Mouse (Mus musculus): ENCODE measurements around the gene Klrc1. TPM values are rescaled to one million over a fixed set of nuclear protein-coding genes. Genes with fewer than 3 reads are reported as not detected.
"Not testable (repeated sequence)": the region's sequence is repeated elsewhere in the genome, so short reads cannot be mapped to it uniquely, and the experiment has no call there.

Gene Klrc1
- total RNA-seq (2021), result under 1 TPM in 1 of 2 experiments, not detected in 1; 0.13 TPM
- polyA plus RNA-seq (2012; rRNA removed), result 0.27 TPM in 1 of 2 replicates, not detected in the other
- long read RNA-seq, result 0 reads

DNA sequence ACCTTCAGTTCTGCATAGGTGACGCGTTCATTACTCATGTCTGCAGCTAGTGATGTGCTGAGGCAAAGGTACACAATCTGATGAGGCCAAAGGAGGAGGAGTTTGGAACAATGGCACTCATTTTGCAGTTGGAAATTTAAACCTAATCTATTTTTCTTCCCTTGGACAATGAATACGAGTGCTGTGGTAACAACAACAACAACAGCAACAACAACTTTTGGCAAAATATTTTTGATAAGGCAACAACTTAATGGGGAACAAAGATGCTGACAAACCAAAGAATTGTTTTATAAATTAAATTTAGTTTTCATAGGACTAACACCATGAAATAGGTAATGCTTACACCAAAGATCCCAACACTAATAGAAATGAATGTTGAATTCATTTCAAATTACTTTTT, at the start of gene Klrc1:
TSS of gene Klrc1 (minus strand) at position 101 of the 400 bp plus-strand sequence.
- intact Hi-C loops (cut with DNase I), result no loop called here
- no peak for DNase-seq

GRCm38 (mm10) chr6:129727237-129727636, 48.5 kb upstream of the Klrc1 start:
- 80% methylated on average over 1 of the region's 1 CpGs for WGBS
- intact Hi-C loops (cut with DNase I), result no loop called here
- DNase-seq, result no peak

More for the DNA sequence above, at the start of gene Klrc1:
- no peaks in the 10 kb centered on the region for H3K4me1 ChIP-seq (ENCODE audit: control insufficient read depth, insufficient read depth, low read length)
- WGBS, result 73% methylated on average over 3 of the region's 3 CpGs
- H3K27me3 ChIP-seq (ENCODE audit: control insufficient read depth, insufficient read depth, low read length), result no peaks in the 10 kb centered on the region
- H3K9ac ChIP-seq (ENCODE audit: low read depth, low read length), result no peak within 1 kb of the TSS
- H3K36me3 ChIP-seq (ENCODE audit: control insufficient read depth, insufficient read depth, low read length), result no peaks in the 10 kb centered on the region
- H3K79me2 ChIP-seq (replicated peaks; ENCODE audit: control insufficient read depth, insufficient read depth, low read length), result no peaks in the 10 kb centered on the region
- TF ChIP-seq CTCF (IDR thresholded peaks at IDR 0.05), result no peak
- TF ChIP-seq EP300 (IDR thresholded peaks at IDR 0.05; ENCODE audit: insufficient read depth, low read depth, low read length), result no peak
- TF ChIP-seq POLR2A (IDR thresholded peaks at IDR 0.05; ENCODE audit: insufficient read depth, low read depth, low read length), result no peak
- H3K27ac ChIP-seq, result no peak within 1 kb of the TSS
- H3K4me3 ChIP-seq, result no peak within 1 kb of the TSS

DNA sequence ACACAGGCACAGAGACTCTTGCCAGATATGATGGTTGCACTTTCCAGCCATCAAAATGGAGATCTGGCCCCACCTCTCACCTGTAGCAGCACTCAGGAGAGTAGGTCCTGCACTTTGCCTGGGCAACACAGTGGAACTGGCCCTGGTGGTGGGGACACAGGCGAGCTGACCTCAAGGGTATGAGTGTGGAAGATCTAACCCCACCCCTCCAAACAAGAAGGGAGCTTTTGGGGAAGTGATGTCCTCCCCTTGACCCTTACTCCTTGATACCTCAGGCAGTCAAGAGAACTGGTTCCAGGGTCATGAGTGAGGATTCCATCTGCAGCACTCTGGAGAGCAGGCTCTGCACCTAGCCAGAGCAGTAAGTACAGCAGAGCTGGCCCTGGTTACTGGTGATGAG, 42.6 kb upstream of the Klrc1 start:
- Histone ChIP-seq H3K4me1 (ENCODE audit: control insufficient read depth, insufficient read depth, low read length) (no peaks in the 10 kb centered on the region), H3K4me3 (no peak overlapping the region), H3K79me2 (replicated peaks; ENCODE audit: control insufficient read depth, insufficient read depth, low read length) (no peaks in the 10 kb centered on the region), H3K36me3 (ENCODE audit: control insufficient read depth, insufficient read depth, low read length) (no peaks in the 10 kb centered on the region), H3K27ac (no peak overlapping the region), H3K27me3 (ENCODE audit: control insufficient read depth, insufficient read depth, low read length) (no peaks in the 10 kb centered on the region), H3K9ac (ENCODE audit: low read depth, low read length) (no peak overlapping the region)
- TF ChIP-seq CTCF (IDR thresholded peaks at IDR 0.05) (no peak), POLR2A (IDR thresholded peaks at IDR 0.05; ENCODE audit: insufficient read depth, low read depth, low read length) (no peak), EP300 (IDR thresholded peaks at IDR 0.05; ENCODE audit: insufficient read depth, low read depth, low read length) (no peak)
- DNase-seq, result no peak
- intact Hi-C loops (cut with DNase I), result no loop called here
- 50% methylated on average over 1 of the region's 1 CpGs for WGBS

More at GRCm38 (mm10) chr6:129727237-129727636, 48.5 kb upstream of the Klrc1 start:
- no peak overlapping the region for H3K9ac ChIP-seq (ENCODE audit: low read depth, low read length)
- H3K36me3 ChIP-seq (ENCODE audit: control insufficient read depth, insufficient read depth, low read length), result no peaks in the 10 kb centered on the region
- H3K27me3 ChIP-seq (ENCODE audit: control insufficient read depth, insufficient read depth, low read length), result no peaks in the 10 kb centered on the region
- H3K27ac ChIP-seq, result no peak overlapping the region
- no peaks in the 10 kb centered on the region for H3K79me2 ChIP-seq (replicated peaks; ENCODE audit: control insufficient read depth, insufficient read depth, low read length)
- TF ChIP-seq CTCF (IDR thresholded peaks at IDR 0.05) (no peak), EP300 (IDR thresholded peaks at IDR 0.05; ENCODE audit: insufficient read depth, low read depth, low read length) (no peak), POLR2A (IDR thresholded peaks at IDR 0.05; ENCODE audit: insufficient read depth, low read depth, low read length) (no peak)
- no peaks in the 10 kb centered on the region for H3K4me1 ChIP-seq (ENCODE audit: control insufficient read depth, insufficient read depth, low read length)
- H3K4me3 ChIP-seq, result no peak overlapping the region

- no peaks in the 10 kb centered on the region for H3K27me3 ChIP-seq (ENCODE audit: control insufficient read depth, insufficient read depth, low read length)
- no peak overlapping the region for H3K27ac ChIP-seq
- no peaks in the 10 kb centered on the region for H3K79me2 ChIP-seq (replicated peaks; ENCODE audit: control insufficient read depth, insufficient read depth, low read length)
- no peaks in the 10 kb centered on the region for H3K36me3 ChIP-seq (ENCODE audit: control insufficient read depth, insufficient read depth, low read length)
- WGBS, result 29% methylated on average over 3 of the region's 3 CpGs
- TF ChIP-seq EP300 (IDR thresholded peaks at IDR 0.05; ENCODE audit: insufficient read depth, low read depth, low read length), result no peak
- no peak for TF ChIP-seq CTCF (IDR thresholded peaks at IDR 0.05)
- TF ChIP-seq POLR2A (IDR thresholded peaks at IDR 0.05; ENCODE audit: insufficient read depth, low read depth, low read length), result no peak
- intact Hi-C loops (cut with DNase I), result no loop called here
- no peaks in the 10 kb centered on the region for H3K4me1 ChIP-seq (ENCODE audit: control insufficient read depth, insufficient read depth, low read length)
- no peak overlapping the region for H3K9ac ChIP-seq (ENCODE audit: low read depth, low read length)
- DNase-seq, result no peak
- no peak overlapping the region for H3K4me3 ChIP-seq
These were observed 41.7 kb upstream of the Klrc1 start for GRCm38 (mm10) chr6:129720487-129720886.

- DNase-seq, result no peak
- TF ChIP-seq EP300 (IDR thresholded peaks at IDR 0.05; ENCODE audit: insufficient read depth, low read depth, low read length) (no peak), POLR2A (IDR thresholded peaks at IDR 0.05; ENCODE audit: insufficient read depth, low read depth, low read length) (no peak), CTCF (IDR thresholded peaks at IDR 0.05) (no peak)
- H3K9ac ChIP-seq (ENCODE audit: low read depth, low read length), result no peak within 1 kb of the TSS
- H3K79me2 ChIP-seq (replicated peaks; ENCODE audit: control insufficient read depth, insufficient read depth, low read length), result no peaks in the 10 kb centered on the region
- no peak within 1 kb of the TSS for H3K27ac ChIP-seq
- no peaks in the 10 kb centered on the region for H3K27me3 ChIP-seq (ENCODE audit: control insufficient read depth, insufficient read depth, low read length)
- WGBS, result 70% methylated on average over 4 of the region's 4 CpGs
- H3K4me3 ChIP-seq, result no peak within 1 kb of the TSS
- no peaks in the 10 kb centered on the region for H3K4me1 ChIP-seq (ENCODE audit: control insufficient read depth, insufficient read depth, low read length)
- intact Hi-C loops (cut with DNase I), result no loop called here
- no peaks in the 10 kb centered on the region for H3K36me3 ChIP-seq (ENCODE audit: control insufficient read depth, insufficient read depth, low read length)
These were observed 38.3 kb upstream of the Klrc1 start, which contains the start of gene Klri1 for GRCm38 (mm10) chr6:129717032-129717431. TSS of gene Klri1 (minus strand) at chr6:129717132.

DNA sequence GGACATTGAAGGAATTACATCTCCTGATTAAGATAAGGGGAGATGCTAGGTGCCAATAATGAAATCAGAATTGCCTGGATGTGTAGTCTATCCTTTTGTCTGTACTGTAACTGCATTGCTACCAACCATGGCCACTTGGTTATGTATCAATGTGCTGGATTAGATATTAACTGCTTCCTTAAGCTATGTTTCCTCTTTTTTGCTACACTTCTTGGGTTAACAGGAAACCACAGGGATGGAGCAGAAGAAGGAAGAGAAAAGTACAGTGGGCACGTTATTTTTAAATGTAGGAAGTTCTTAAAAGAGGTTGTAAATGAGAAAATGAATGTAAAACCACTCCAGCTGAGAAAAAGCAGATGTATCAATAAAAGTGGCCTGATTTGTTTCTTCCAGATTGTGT, 34.8 kb upstream of the Klrc1 start:
- no peaks in the 10 kb centered on the region for H3K36me3 ChIP-seq (ENCODE audit: control insufficient read depth, insufficient read depth, low read length)
- WGBS, result 26% methylated on average over 1 of the region's 1 CpGs
- no peaks in the 10 kb centered on the region for H3K79me2 ChIP-seq (replicated peaks; ENCODE audit: control insufficient read depth, insufficient read depth, low read length)
- H3K9ac ChIP-seq (ENCODE audit: low read depth, low read length), result no peak overlapping the region
- intact Hi-C loops (cut with DNase I), result no loop called here
- DNase-seq, result no peak
- no peak for TF ChIP-seq CTCF (IDR thresholded peaks at IDR 0.05)
- no peak for TF ChIP-seq EP300 (IDR thresholded peaks at IDR 0.05; ENCODE audit: insufficient read depth, low read depth, low read length)
- TF ChIP-seq POLR2A (IDR thresholded peaks at IDR 0.05; ENCODE audit: insufficient read depth, low read depth, low read length), result no peak
- no peak overlapping the region for H3K4me3 ChIP-seq
- no peaks in the 10 kb centered on the region for H3K27me3 ChIP-seq (ENCODE audit: control insufficient read depth, insufficient read depth, low read length)
- no peaks in the 10 kb centered on the region for H3K4me1 ChIP-seq (ENCODE audit: control insufficient read depth, insufficient read depth, low read length)
- H3K27ac ChIP-seq, result no peak overlapping the region

DNA sequence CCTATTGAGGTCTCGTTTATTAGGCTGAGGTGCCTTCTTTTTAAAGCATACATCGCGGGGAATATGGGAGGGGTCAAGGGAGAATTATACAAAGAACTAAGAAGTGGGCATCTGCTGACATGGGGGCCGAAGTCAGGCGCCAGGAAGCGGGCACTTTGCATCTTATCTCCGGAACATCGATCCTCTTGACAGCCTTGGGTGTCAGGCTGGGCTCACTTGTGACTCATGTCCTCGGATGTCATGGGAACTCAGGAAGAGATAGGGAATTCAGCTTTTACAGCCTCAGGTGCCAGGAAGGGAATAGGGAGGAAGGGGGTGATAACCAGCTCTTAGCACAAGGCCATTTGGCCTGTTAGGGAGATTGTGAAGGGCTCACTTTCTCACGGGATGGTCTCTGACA, 12.7 kb upstream of the Klrc1 start:
- intact Hi-C loops (cut with DNase I); H3K79me2 ChIP-seq (replicated peaks; ENCODE audit: control insufficient read depth, insufficient read depth, low read length); H3K36me3 ChIP-seq (ENCODE audit: control insufficient read depth, insufficient read depth, low read length); H3K9ac ChIP-seq (ENCODE audit: low read depth, low read length); H3K27ac ChIP-seq; H3K4me3 ChIP-seq; H3K27me3 ChIP-seq (ENCODE audit: control insufficient read depth, insufficient read depth, low read length); DNase-seq; H3K4me1 ChIP-seq (ENCODE audit: control insufficient read depth, insufficient read depth, low read length): not testable (repeated sequence)
- WGBS, result 44% methylated on average over 10 of the region's 10 CpGs
